Mouse (Mus musculus): ENCODE measurements at regions not wholly inside any gene's neighbourhood (a gene's known extent, or its start where the extent isn't known, plus 50 kb on each side); places are given as distances from the start of the nearest gene placed in this dataset.
"Not testable (repeated sequence)": the region's sequence is repeated elsewhere in the genome, so short reads cannot be mapped to it uniquely, and the experiment has no call there.

DNA sequence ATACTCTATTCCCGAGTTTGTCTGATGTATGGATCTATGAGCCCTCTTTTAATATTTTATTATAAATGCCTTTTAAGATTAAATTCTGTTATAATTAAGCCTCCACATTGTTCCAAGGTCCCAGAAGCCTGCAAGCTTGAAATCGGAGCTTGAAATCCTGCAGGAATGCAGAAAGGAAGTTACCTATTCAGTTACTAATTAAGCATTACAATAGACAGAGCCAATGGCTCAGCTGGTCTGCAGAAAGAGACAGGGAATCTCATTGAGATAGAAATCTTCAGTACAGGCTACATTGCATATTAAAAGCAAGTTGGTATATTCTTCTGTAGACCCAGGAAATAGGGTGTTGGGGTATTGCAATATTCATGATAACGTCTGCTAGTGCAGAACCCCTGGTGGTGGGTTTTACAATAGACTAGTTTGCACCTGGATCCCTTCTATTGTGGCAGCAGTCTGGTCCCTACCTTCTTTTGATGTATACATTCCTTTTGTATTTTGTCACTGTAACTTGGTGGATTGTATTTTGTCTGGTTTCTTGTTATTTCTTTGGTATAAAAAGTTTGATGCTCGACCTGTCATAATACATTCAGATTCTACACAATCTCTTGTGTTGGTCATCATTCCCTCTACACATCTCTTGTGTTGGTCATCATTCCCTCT is 146.5 kb upstream of the Asap2 start:
- not testable (repeated sequence) for TF ChIP-seq CTCF (IDR thresholded peaks at IDR 0.05; ENCODE audit: borderline replicate concordance, insufficient read depth, low read length); POLR2A (IDR thresholded peaks at IDR 0.05; ENCODE audit: low read depth, low read length)
